Mouse (Mus musculus) brain, adult 2 months (tissue): ENCODE results near the gene Bri3bp.

ENCODE experiments used
- DNase-seq: peaks from one replicate; pipeline ENCODE4 v3.0.0; 2011; ENCODE audit warnings: low read depth, low spot score

Gene Bri3bp

GRCm38 (mm10) chr5:125452573-125452972 lies 11.2 kb downstream of the Bri3bp start:
- no peak for DNase-seq

GRCm38 (mm10) chr5:125456100-125456499 lies 14.7 kb downstream of the Bri3bp start:
- no peak for DNase-seq

- no peak for DNase-seq
Measured at GRCm38 (mm10) chr5:125457538-125457937, 16.2 kb downstream of the Bri3bp start.

GRCm38 (mm10) chr5:125460574-125460973 lies 19.2 kb downstream of the Bri3bp start:
- DNase-seq: no peak

GRCm38 (mm10) chr5:125461868-125462445 lies 20.6 kb downstream of the Bri3bp start:
- DNase-seq: peak; percentile 74

- DNase-seq: no peak
Measured at GRCm38 (mm10) chr5:125465192-125465591, 23.8 kb downstream of the Bri3bp start.

GRCm38 (mm10) chr5:125465701-125466106 lies 24.3 kb downstream of the Bri3bp start:
- peak; percentile 100 for DNase-seq

GRCm38 (mm10) chr5:125466483-125466882 lies 25.1 kb downstream of the Bri3bp start:
- no peak for DNase-seq

- no peak for DNase-seq
Measured at GRCm38 (mm10) chr5:125467261-125467660, 25.9 kb downstream of the Bri3bp start.

GRCm38 (mm10) chr5:125470713-125471112 lies 29.3 kb downstream of the Bri3bp start:
- DNase-seq: no peak

GRCm38 (mm10) chr5:125472796-125473475 lies 31.6 kb downstream of the Bri3bp start:
- DNase-seq: no peak

GRCm38 (mm10) chr5:125475030-125475429 lies 33.7 kb downstream of the Bri3bp start:
- no peak for DNase-seq

GRCm38 (mm10) chr5:125475601-125476285 lies 34.4 kb downstream of the Bri3bp start, which contains the start of gene Aacs:
TSS of gene Aacs (plus strand) at chr5:125475814.
- DNase-seq: peak; percentile 99

- DNase-seq: peak; percentile 61
Measured at GRCm38 (mm10) chr5:125476286-125476625, 34.9 kb downstream of the Bri3bp start.

- DNase-seq: peak; percentile 83
Measured at GRCm38 (mm10) chr5:125476799-125477198, 35.4 kb downstream of the Bri3bp start.

GRCm38 (mm10) chr5:125477533-125477932 lies 36.2 kb downstream of the Bri3bp start:
- no peak for DNase-seq

GRCm38 (mm10) chr5:125478037-125478436 lies 36.7 kb downstream of the Bri3bp start:
- DNase-seq: peak; percentile 37

GRCm38 (mm10) chr5:125479376-125479775 lies 38.0 kb downstream of the Bri3bp start:
- no peak for DNase-seq

GRCm38 (mm10) chr5:125480434-125481231 lies 39.3 kb downstream of the Bri3bp start:
- DNase-seq: no peak

GRCm38 (mm10) chr5:125482474-125482873 lies 41.1 kb downstream of the Bri3bp start:
- no peak for DNase-seq

GRCm38 (mm10) chr5:125483712-125484611 lies 42.6 kb downstream of the Bri3bp start:
- DNase-seq: no peak
